Mouse (Mus musculus) right cerebral cortex, postnatal 36 days (tissue): ENCODE measurements at regions not wholly inside any gene's neighbourhood (a gene's known extent, or its start where the extent isn't known, plus 50 kb on each side); places are given as distances from the start of the nearest gene placed in this dataset.

Experiments
- DNase-seq, 2 experiments: peaks; one replicate each; pipeline ENCODE4 v3.0.0; 2022; ENCODE audit warnings: low spot score in 2 of 2, mixed read lengths in 1 of 2

- no peak for DNase-seq
Measured at GRCm38 (mm10) chr11:38224300-38224699, 988.5 kb upstream of the Tenm2 start.

DNA sequence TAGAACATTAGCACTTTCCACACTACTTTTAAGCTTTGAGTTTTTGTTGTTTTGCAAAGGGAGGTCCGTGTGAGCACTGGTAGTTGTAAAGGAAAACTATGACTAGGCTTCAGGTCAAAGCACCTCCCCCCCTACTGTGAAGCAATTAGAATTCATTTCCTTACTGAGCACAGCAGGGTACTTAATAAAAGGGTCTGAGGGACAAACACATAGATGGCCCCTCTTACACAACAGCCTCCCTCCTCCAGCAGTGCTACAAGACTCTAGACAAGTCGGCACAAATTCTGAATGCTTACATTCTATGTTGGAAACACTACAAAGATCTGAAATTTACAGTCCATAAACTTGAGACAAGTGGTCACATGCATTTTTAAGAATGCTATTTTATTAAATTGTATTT, 967.6 kb upstream of the Tenm2 start:
- no peak for DNase-seq

DNA sequence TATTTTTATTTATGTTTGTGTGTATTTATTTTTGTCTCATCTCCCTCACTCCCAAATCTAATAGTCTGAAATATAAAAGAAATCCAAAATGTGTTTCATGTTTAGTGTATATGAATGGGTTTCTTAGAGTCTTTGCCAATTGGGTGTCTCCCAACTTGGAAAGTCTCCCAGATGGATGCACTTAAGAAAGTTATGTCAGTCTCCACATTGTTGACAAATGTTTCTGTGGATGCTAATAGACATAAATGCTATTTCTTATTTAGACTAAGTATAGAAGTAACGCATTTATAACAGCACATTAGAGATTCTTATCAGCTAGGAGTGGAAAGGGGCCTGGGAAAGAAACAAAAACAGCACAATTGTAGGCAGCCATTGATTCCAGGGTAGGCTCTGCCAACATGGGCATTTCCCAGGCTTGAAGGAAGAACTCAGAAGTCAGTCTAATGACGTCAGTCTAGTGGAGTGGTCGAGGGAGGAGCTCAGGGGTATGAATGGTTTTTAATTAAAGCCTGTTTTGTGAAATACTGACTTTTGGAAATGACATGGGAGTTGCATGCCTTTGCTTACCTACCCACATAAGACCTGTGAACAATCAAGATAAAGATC, 965.5 kb upstream of the Tenm2 start:
- DNase-seq = no peak

GRCm38 (mm10) chr11:38193719-38194118, 958.0 kb upstream of the Tenm2 start:
- DNase-seq = no peak

GRCm38 (mm10) chr11:38191895-38192547, 956.3 kb upstream of the Tenm2 start:
- DNase-seq = no peak

GRCm38 (mm10) chr11:38191437-38191836, 955.7 kb upstream of the Tenm2 start:
- DNase-seq = no peak

DNA sequence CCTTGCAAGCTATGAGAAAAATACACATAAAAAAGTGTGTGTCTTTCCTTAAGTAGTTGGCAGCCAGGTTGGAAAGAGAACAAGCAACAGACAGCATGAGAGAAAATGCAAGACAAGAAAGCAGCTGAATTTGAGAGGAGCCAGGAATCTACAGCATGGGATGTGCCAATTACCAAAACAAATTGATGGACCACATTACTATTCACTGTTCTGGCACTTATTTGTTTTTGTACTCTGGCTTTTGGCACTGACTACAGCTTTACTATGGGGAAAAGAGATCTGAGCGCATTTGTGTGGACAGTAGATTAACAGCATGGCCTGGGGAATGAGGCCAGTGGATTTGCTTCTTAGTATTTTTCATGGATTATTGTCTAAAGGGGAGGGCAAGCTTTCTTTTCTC, 935.0 kb upstream of the Tenm2 start:
- no peak for DNase-seq

GRCm38 (mm10) chr11:38158310-38158709, 922.5 kb upstream of the Tenm2 start:
- DNase-seq = no peak

GRCm38 (mm10) chr11:38156944-38157343, 921.2 kb upstream of the Tenm2 start:
- DNase-seq = no peak

DNA sequence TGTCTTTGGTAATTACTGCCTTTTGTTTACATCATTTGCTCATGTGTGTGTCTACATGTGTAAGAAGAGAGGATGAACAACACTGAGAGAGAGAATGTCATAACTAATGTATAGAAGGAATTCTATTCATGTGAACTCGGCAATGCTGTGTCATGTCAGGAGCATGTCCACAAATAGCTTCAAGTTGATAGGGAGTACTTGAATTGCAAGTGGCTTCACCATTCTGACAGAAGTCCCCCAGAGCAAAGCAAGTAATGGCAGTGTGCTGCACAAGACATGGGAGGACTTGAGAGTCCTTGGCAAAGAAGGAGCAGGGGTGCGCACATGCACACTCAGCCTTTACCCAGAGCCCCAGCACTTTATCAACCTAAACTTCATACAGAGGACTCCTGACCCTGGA, 919.9 kb upstream of the Tenm2 start:
- DNase-seq = no peak

DNA sequence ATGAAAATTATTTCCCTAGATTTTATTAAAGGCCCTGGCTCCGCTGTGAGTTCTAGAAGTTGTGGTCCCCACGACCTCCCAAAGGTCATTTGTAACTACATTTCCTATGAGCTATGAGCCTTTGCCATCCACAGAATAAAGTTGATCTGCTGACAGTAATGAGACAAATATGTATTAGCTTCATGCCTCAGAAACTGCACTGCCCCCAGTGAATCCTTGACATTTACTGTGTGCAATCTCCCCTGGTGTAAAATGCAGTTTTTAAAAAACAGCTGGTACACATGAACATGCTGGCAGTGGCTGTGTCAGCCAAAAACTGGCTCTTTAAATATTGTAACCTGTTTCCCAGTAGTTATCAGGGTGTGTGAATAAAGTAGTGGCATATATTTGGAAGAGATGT, 907.7 kb upstream of the Tenm2 start:
- no peak for DNase-seq

DNA sequence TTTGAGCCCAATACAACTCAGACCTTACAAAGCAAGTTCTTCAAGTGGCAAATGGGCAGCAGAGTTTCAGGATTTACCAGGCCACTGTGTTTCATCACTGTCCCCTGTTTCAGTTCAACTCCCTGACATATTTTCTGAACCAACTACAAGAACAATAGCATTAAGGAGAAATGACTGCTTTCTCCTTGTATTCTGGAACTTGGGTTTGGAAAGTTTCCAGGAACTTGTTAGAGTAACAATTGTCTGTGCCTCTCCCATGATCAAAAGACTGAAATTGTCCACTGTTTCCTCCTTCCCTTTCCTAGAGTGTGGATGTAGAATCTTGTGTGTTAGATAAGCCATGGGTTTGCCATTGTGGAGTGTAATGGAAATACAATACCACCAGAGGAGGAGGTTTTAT, 893.1 kb upstream of the Tenm2 start:
- no peak for DNase-seq

DNA sequence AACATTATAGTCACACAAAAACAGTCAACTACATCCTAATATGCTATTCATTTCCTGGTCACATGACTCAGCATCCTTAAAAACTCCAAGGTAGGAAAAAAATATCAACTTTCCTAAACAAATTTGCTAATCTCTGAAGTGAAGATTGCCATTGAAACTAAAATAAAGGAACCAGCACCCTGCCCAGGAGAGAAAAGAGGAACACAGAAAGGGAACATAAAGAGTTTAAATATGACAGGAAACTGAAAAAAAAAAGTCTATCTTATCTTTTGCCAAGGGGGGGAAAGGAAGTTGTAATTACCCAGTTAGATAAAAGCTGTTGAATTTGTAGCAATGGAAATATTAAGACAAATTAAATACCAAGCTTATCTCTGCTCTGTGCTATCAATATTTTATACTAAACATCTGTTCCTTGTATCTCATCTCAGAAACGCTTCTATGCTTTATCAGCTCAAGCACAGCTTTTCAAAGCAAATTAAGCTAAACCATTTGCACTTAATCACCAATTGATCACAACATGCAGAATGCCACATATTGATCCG, 888.1 kb upstream of the Tenm2 start:
- DNase-seq = no peak

GRCm38 (mm10) chr11:38122474-38122873, 886.7 kb upstream of the Tenm2 start:
- no peak for DNase-seq

GRCm38 (mm10) chr11:38121051-38121616, 885.4 kb upstream of the Tenm2 start:
- no peak for DNase-seq

DNA sequence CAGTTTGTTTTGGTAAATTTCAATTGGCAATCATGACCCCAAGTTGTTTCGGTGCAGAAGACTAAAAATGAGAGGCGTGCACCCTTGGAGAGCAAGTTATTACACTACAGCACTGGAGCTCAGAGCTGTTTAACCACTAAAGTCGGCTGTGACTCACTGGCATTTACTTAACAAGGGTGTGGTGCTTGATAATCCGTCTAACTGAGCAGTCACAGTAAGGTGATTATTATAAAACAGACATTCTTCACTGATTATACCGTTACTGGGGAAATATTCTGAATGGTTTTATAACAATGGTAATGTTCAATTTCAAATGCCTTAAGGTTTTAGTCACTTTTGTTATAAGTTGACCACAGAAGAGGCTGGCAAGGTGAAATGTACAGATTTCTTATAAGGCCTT, 882.0 kb upstream of the Tenm2 start:
- DNase-seq = no peak

- DNase-seq = no peak
Measured at GRCm38 (mm10) chr11:38092202-38092601, 856.4 kb upstream of the Tenm2 start.

- DNase-seq = no peak
Measured at GRCm38 (mm10) chr11:38075171-38075732, 839.5 kb upstream of the Tenm2 start.

DNA sequence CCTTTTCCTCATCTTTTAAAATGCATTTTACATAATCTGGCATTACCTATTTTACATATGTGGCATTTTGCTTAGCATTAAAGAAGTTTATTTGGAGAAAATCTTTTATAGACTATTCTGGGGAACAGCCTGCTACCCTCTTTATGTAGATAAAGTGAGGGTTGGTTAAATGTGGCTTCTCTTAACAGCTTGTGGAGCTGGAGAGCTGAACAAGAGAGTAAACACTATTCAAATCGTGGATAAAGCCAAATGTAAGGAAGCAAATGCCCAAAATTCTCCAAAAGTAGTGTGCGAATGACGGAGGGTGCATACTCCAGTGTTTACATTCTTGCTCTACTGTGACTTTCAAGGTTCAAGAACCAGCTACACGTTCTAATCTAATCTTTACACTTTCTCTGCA, 833.9 kb upstream of the Tenm2 start:
- DNase-seq = no peak

GRCm38 (mm10) chr11:38067682-38068081, 831.9 kb upstream of the Tenm2 start:
- no peak for DNase-seq

DNA sequence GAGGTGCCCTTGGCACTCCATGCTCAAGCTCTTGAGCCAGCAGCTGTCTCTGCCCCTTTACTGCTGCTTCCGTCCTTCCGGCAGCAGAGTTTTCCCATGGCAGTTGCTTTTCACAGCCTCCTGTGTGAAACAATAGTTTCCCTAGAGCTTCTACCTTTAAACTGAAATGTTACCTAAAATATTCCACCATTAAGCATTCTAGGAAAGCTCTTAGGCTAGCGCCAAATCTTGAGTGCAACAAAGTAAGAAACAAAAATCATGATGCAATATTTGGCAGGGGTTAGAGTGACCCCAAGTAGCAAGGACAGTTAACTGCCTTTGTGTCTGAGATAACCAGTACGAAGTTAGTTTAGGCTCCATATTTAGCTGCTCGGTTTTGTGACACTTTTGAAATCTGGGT, 830.3 kb upstream of the Tenm2 start:
- DNase-seq = no peak

GRCm38 (mm10) chr11:38060105-38060504, 824.3 kb upstream of the Tenm2 start:
- no peak for DNase-seq

- DNase-seq = no peak
Measured at GRCm38 (mm10) chr11:38058896-38059295, 823.1 kb upstream of the Tenm2 start.
